Mouse (Mus musculus) olfactory bulb, adult 2 months (tissue): ENCODE data around the gene H2-DMa. TPM values are rescaled to one million over a fixed set of nuclear protein-coding genes. Genes with fewer than 3 reads are reported as not detected.

ENCODE experiments used
- H3K27ac ChIP-seq: fragments of 200-500 bp; 2 replicates; pipeline ENCODE4 v1.5.1; 2012; ENCODE audit warnings: low read depth, low read length; ENCODE audit not compliant: insufficient read depth
- H3K4me1 ChIP-seq: fragments of 200-500 bp; 2 replicates; pipeline ENCODE4 v1.6.1; 2012; ENCODE audit warnings: low read length; ENCODE audit not compliant: control insufficient read depth, insufficient read depth
- H3K4me3 ChIP-seq: fragments of 200-500 bp; 2 replicates; pipeline ENCODE4 v1.5.1; 2012; ENCODE audit warnings: mild to moderate bottlenecking, low read depth, low read length, moderate library complexity; ENCODE audit not compliant: insufficient read depth
- CTCF ChIP-seq: fragments of 200-500 bp; IDR thresholded peaks from 2 replicates; pipeline ENCODE4 v1.5.1; 2012; ENCODE audit warnings: low read depth, mild to moderate bottlenecking, low read length, moderate library complexity; ENCODE audit not compliant: insufficient read depth
- POLR2A ChIP-seq: fragments of 200-500 bp; IDR thresholded peaks from 2 replicates; pipeline ENCODE4 v1.6.1; 2012; ENCODE audit warnings: mild to moderate bottlenecking, low read depth, low read length, moderate library complexity; ENCODE audit not compliant: insufficient read depth
- WGBS: fragments of 180-500 bp; shearing (Covaris S2); methylation state at CpG from one replicate; pipeline ENCODE4 v1.1.7; 2018; 5-methylcytosine and 5-hydroxymethylcytosine counted together
- polyA plus RNA-seq: library from polyadenylated mRNA; stranded (reverse); fragments of >200 nt; gene quantifications from 2 replicates; pipeline ENCODE4 v1.2.4, GENCODE M21; 2012; ENCODE audit warnings: low replicate concordance; ENCODE audit not compliant: missing spikeins, insufficient read depth, insufficient read length

H2-DMa gene
- polyA plus RNA-seq, 1 experiment, result not detected

DNA sequence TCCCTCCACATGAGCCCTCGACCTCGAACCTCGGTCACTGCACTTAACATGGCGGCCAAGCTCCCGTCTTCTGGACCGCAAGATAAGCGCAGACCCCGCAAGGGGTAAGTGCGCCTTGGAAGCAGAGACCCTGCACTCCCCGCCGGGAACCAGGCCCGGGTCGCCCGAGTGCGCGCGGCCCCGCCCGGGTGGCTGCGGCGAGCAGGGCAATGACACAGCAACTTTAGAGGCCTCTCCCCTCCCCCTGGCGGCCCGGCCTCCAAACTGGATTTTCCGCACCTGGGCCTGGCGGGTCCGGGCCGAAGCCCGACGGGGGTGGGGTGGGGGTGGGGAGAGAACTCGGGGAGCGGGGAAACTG is 1.5 kb downstream of the H2-DMa start:
- Histone ChIP-seq H3K4me3 (peak overlapping the region; percentile 74), H3K27ac (peak overlapping the region; percentile 100), H3K4me1 (peaks cover 6% of the 10 kb centered on the region)
- under 1% methylated on average over 31 of the region's 31 CpGs for WGBS
- no peak for TF ChIP-seq POLR2A
- TF ChIP-seq CTCF, result no peak

- TF ChIP-seq POLR2A, result no peak; the same call in 1 of the 2 replicates
- no peak for TF ChIP-seq CTCF
- H3K4me1 ChIP-seq, result peaks cover 6% of the 10 kb centered on the region
- H3K27ac ChIP-seq, result peak overlapping the region; percentile 99
- 0% methylated on average over 35 of the region's 35 CpGs for WGBS
- peak overlapping the region; percentile 74 for H3K4me3 ChIP-seq
Measured at GRCm38 (mm10) chr17:34121172-34121878, 2.0 kb downstream of the H2-DMa start.

DNA sequence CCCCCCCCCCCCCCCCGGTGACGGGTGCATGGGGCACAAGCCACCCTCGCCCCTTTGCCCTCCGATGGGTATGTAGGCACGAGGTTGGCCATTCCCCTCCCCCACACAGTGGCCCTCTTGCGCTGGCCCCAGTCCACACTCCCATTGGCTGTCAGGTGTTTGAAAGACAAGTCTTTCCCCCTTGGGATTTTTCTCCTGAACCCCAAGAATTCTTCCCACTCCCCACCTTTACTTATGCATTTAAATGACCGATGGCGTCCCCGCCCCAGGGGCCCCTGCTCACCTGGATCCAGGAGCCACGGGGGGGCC is 2.5 kb downstream of the H2-DMa start:
- Histone ChIP-seq H3K4me3 (peak overlapping the region; percentile 74), H3K27ac (peak overlapping the region; percentile 97), H3K4me1 (peaks cover 4% of the 10 kb centered on the region)
- TF ChIP-seq POLR2A (no peak), CTCF (no peak)
- under 1% methylated on average over 9 of the region's 10 CpGs for WGBS

DNA sequence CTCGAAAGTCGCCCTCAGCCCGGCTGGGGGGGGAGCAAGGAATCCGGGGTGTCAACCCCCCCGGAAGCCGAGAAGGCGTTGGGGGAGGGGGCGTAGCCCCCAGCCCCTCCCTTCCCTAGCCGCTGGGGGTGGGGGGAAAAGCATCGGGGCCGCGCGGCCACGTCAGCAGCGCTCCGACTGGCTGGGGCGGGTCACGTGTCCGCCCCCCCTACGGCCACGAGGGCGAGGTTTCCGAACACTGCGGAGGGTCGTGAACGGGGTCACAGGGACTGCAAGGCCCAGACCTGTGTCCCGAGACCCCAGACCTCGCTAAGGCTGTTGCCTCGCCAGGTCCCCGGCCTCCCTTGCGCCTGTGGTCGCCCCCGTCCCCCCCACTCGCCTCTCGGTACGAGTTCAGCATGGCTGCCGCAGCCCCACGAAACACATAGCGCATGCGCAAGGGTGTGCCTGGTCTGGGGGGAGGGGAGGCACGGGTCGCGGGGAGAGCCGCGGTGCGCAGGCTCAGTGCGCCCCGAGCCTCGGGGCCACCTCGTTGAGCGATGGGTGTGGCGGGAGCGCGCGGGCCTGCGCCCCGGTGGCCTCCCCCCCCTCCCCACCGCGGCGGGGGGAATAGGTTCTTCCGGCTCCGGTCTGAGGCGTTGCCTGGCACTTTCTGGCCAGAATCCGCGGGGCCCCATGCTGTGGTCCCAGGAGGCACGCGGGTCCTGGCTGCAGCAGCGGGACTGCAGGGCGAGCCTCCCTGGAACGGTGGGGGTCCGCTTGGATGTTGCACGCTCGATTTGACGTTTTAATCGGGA is 3.0 kb downstream of the H2-DMa start, which contains the start of gene Brd2:
TSS of gene Brd2 (minus strand) at position 447 of the 797 bp plus-strand sequence.
- under 1% methylated on average over 75 of the region's 75 CpGs for WGBS
- peak within 1 kb of the TSS; percentile 99 for H3K27ac ChIP-seq
- H3K4me3 ChIP-seq, result peak within 1 kb of the TSS; percentile 74
- peaks cover 5% of the 10 kb centered on the region for H3K4me1 ChIP-seq
- TF ChIP-seq CTCF (peak; percentile 37; the same call in 1 of the 2 replicates), POLR2A (peak; percentile 53)

- WGBS, result under 1% methylated on average over 7 of the region's 7 CpGs
- TF ChIP-seq POLR2A, result no peak
- TF ChIP-seq CTCF, result no peak
- Histone ChIP-seq H3K4me1 (peaks cover 10% of the 10 kb centered on the region), H3K4me3 (no peak overlapping the region), H3K27ac (no peak overlapping the region)
Measured at GRCm38 (mm10) chr17:34123111-34123510, 3.8 kb downstream of the H2-DMa start.

GRCm38 (mm10) chr17:34123518-34123917 is 4.2 kb downstream of the H2-DMa start:
- WGBS, result 1% methylated on average over 2 of the region's 2 CpGs
- peaks cover 11% of the 10 kb centered on the region for H3K4me1 ChIP-seq
- peak overlapping the region; percentile 14; the same call in 1 of the 2 replicates for H3K4me3 ChIP-seq
- TF ChIP-seq CTCF, result no peak
- no peak for TF ChIP-seq POLR2A
- H3K27ac ChIP-seq, result no peak overlapping the region

GRCm38 (mm10) chr17:34124649-34125048 is 5.3 kb downstream of the H2-DMa start:
- no peak for TF ChIP-seq POLR2A
- no peak overlapping the region for H3K4me3 ChIP-seq
- 86% methylated on average over 6 of the region's 6 CpGs for WGBS
- H3K27ac ChIP-seq, result no peak overlapping the region
- H3K4me1 ChIP-seq, result peaks cover 22% of the 10 kb centered on the region

GRCm38 (mm10) chr17:34126826-34127420 is 7.6 kb downstream of the H2-DMa start:
- WGBS, result 76% methylated on average over 9 of the region's 9 CpGs
- Histone ChIP-seq H3K27ac (no peak overlapping the region), H3K4me1 (peaks cover 26% of the 10 kb centered on the region), H3K4me3 (no peak overlapping the region)
- no peak for TF ChIP-seq CTCF

DNA sequence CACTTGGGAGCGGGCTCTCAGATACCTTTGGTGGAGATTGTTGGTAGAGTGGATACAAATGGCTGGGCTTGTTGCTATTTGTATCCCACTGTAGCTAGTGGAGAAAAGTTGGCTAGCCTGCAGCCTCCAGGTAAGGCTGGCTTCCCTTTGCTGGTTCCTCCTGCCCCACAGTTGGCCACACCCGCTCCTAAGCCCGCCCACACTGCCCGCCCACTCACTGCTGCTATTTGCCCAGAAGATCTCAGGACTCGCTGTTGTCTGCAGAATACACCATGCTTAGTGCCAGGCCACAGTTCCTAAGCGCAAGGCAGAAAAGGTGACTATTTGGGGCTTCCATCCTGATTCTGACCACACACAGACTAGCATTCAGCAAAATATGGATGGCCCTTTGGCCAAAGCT is 8.1 kb downstream of the H2-DMa start:
- no peak for TF ChIP-seq POLR2A
- TF ChIP-seq CTCF, result no peak
- H3K4me1 ChIP-seq, result peaks cover 26% of the 10 kb centered on the region
- no peak overlapping the region for H3K4me3 ChIP-seq
- WGBS, result 44% methylated on average over 6 of the region's 6 CpGs
- H3K27ac ChIP-seq, result no peak overlapping the region
